Mouse (Mus musculus) cortical plate, adult 2 months (tissue): ENCODE measurements at regions not wholly inside any gene's neighbourhood (a gene's known extent, or its start where the extent isn't known, plus 50 kb on each side); places are given as distances from the start of the nearest gene placed in this dataset.

Experiments used
- CTCF ChIP-seq: fragments of 200-500 bp; IDR thresholded peaks from 2 replicates; pipeline ENCODE4 v1.5.1; 2011; ENCODE audit warnings: mild to moderate bottlenecking, control low read depth, low read length; ENCODE audit not compliant: insufficient read depth; ENCODE audit errors: extremely low read depth
- POLR2A ChIP-seq: fragments of 200-500 bp; IDR thresholded peaks from 2 replicates; pipeline ENCODE4 v1.6.1; 2011; ENCODE audit warnings: mild to moderate bottlenecking, low read length, control low read depth; ENCODE audit not compliant: insufficient read depth; ENCODE audit errors: extremely low read depth

GRCm38 (mm10) chr8:10885452-10885851 lies 122.8 kb downstream of the Irs2 start:
- TF ChIP-seq CTCF: no peak
- no peak for TF ChIP-seq POLR2A
